11 mouse cellular contexts compared by ENCODE assay signal in genomic region chr11:79533950-79534690, GRCm38 (mm10). TPM values are rescaled to one million over a fixed set of nuclear protein-coding genes. Genes with fewer than 3 reads are reported as not detected.
DNase-seq lines count a peak whose midpoint lies in the region; ATAC-seq and TF ChIP-seq lines count a peak whose summit lies in the region.
"Had no signal": no experiment of that assay in that cellular context is flagged by ENCODE, and none has a peak within 500 bp of the region (broad histone marks: within the 10 kb centered on the region; RNA-seq: fewer than 3 reads in every experiment).

No protein-coding gene starts in this region.

- no peaks in the 10 kb centered on the region for H3K27me3 ChIP-seq in embryonic facial prominence, embryonic 13.5 days
- no peaks in the 10 kb centered on the region for H3K27me3 ChIP-seq in embryonic facial prominence, embryonic 10.5 days (replicated peaks; ENCODE audit: low read depth, poor library complexity, severe bottlenecking)
- no peaks in the 10 kb centered on the region for H3K27me3 ChIP-seq in midbrain, embryonic 10.5 days (ENCODE audit: low read depth, poor library complexity, severe bottlenecking)
- no peaks in the 10 kb centered on the region for H3K27me3 ChIP-seq in midbrain, embryonic 13.5 days
- no peaks in the 10 kb centered on the region for H3K27me3 ChIP-seq in heart, embryonic 15.5 days
- H3K27me3 ChIP-seq in myocyte (ENCODE audit: control insufficient read depth, insufficient read depth, insufficient read length): no peaks in the 10 kb centered on the region
- H3K27me3 ChIP-seq: liver, embryonic 15.5 days had no signal

- WGBS in embryonic facial prominence, embryonic 13.5 days: 77% methylated on average over 8 of the region's 8 CpGs
- WGBS in embryonic facial prominence, embryonic 10.5 days: 89% methylated on average over 8 of the region's 8 CpGs
- WGBS in midbrain, embryonic 10.5 days: 90% methylated on average over 8 of the region's 8 CpGs
- 85% methylated on average over 8 of the region's 8 CpGs for WGBS in midbrain, embryonic 13.5 days
- 67% methylated on average over 8 of the region's 8 CpGs for WGBS in heart, embryonic 15.5 days

- peaks cover 8% of the 10 kb centered on the region for H3K79me2 ChIP-seq in myocyte (ENCODE audit: control insufficient read depth, insufficient read depth)

- no peak overlapping the region for H3K4me2 ChIP-seq in embryonic facial prominence, embryonic 13.5 days
- no peak overlapping the region for H3K4me2 ChIP-seq in midbrain, embryonic 13.5 days (replicated peaks)
- H3K4me2 ChIP-seq in heart, embryonic 15.5 days: no peak overlapping the region
- H3K4me2 ChIP-seq in myocyte (ENCODE audit: low read depth): peak overlapping the region; percentile 62
- H3K4me2 ChIP-seq: liver, embryonic 15.5 days had no signal

- no peak for TF ChIP-seq POLR2A in myocyte (IDR thresholded peaks at IDR 0.05; ENCODE audit: insufficient read length, low read depth)

- no peaks in the 10 kb centered on the region for H3K9me3 ChIP-seq in embryonic facial prominence, embryonic 13.5 days
- no peaks in the 10 kb centered on the region for H3K9me3 ChIP-seq in embryonic facial prominence, embryonic 10.5 days
- H3K9me3 ChIP-seq in midbrain, embryonic 10.5 days (replicated peaks): no peaks in the 10 kb centered on the region
- H3K9me3 ChIP-seq in midbrain, embryonic 13.5 days: no peaks in the 10 kb centered on the region
- no peaks in the 10 kb centered on the region for H3K9me3 ChIP-seq in heart, embryonic 15.5 days (replicated peaks)
- H3K9me3 ChIP-seq: liver, embryonic 15.5 days had no signal

- H3K9ac ChIP-seq in embryonic facial prominence, embryonic 13.5 days: no peak overlapping the region
- H3K9ac ChIP-seq in midbrain, embryonic 13.5 days (replicated peaks): no peak overlapping the region
- no peak overlapping the region for H3K9ac ChIP-seq in heart, embryonic 15.5 days
- H3K9ac ChIP-seq: liver, embryonic 15.5 days had no signal

- H3ac ChIP-seq in myocyte (ENCODE audit: control insufficient read depth, insufficient read length): no peak overlapping the region

- H3K27ac ChIP-seq in embryonic facial prominence, embryonic 13.5 days: peak overlapping the region; percentile 44
- no peak overlapping the region for H3K27ac ChIP-seq in embryonic facial prominence, embryonic 10.5 days (replicated peaks)
- peak overlapping the region; percentile 50; the same call in 1 of the 2 replicates for H3K27ac ChIP-seq in midbrain, embryonic 10.5 days (replicated peaks)
- no peak overlapping the region for H3K27ac ChIP-seq in midbrain, embryonic 13.5 days
- peak overlapping the region; percentile 13; the same call in 1 of the 2 replicates for H3K27ac ChIP-seq in heart, embryonic 15.5 days
- H3K27ac ChIP-seq: liver, embryonic 15.5 days had no signal

- peaks cover 24% of the 10 kb centered on the region for H3K36me3 ChIP-seq in embryonic facial prominence, embryonic 13.5 days
- peaks cover 64% of the 10 kb centered on the region for H3K36me3 ChIP-seq in embryonic facial prominence, embryonic 10.5 days (replicated peaks)
- H3K36me3 ChIP-seq in midbrain, embryonic 10.5 days: peaks cover 45% of the 10 kb centered on the region
- peaks cover 24% of the 10 kb centered on the region for H3K36me3 ChIP-seq in midbrain, embryonic 13.5 days
- H3K36me3 ChIP-seq in heart, embryonic 15.5 days: peaks cover 5% of the 10 kb centered on the region; the same call in 1 of the 2 replicates
- peaks cover 12% of the 10 kb centered on the region for H3K36me3 ChIP-seq in myocyte (ENCODE audit: control insufficient read depth, insufficient read depth)

- H3K4me3 ChIP-seq in embryonic facial prominence, embryonic 13.5 days: no peak overlapping the region
- no peak overlapping the region for H3K4me3 ChIP-seq in embryonic facial prominence, embryonic 10.5 days
- no peak overlapping the region for H3K4me3 ChIP-seq in midbrain, embryonic 10.5 days
- no peak overlapping the region for H3K4me3 ChIP-seq in midbrain, embryonic 13.5 days (replicated peaks)
- H3K4me3 ChIP-seq in heart, embryonic 15.5 days: no peak overlapping the region
- H3K4me3 ChIP-seq in myocyte: no peak overlapping the region
- H3K4me3 ChIP-seq: liver, embryonic 15.5 days had no signal

- no peak for DNase-seq in embryonic facial prominence, embryonic 10.5 days (ENCODE audit: low spot score)
- DNase-seq in midbrain, embryonic 10.5 days (ENCODE audit: low spot score): no peak
- DNase-seq in left cerebral cortex, adult 18-20 months (ENCODE audit: low spot score in 2 of 2): no peak
- no peak for DNase-seq in thymus, postnatal 36 days

- H3K4me1 ChIP-seq in embryonic facial prominence, embryonic 13.5 days: peaks cover 13% of the 10 kb centered on the region
- no peaks in the 10 kb centered on the region for H3K4me1 ChIP-seq in embryonic facial prominence, embryonic 10.5 days
- peaks cover 16% of the 10 kb centered on the region for H3K4me1 ChIP-seq in midbrain, embryonic 10.5 days
- H3K4me1 ChIP-seq in midbrain, embryonic 13.5 days (replicated peaks): peaks cover 11% of the 10 kb centered on the region
- H3K4me1 ChIP-seq in heart, embryonic 15.5 days (replicated peaks): peaks cover 19% of the 10 kb centered on the region

- ATAC-seq in embryonic facial prominence, embryonic 13.5 days (ENCODE audit: insufficient number of reproducible peaks, insufficient read depth, low FRiP score, low TSS enrichment, low read depth): no peak
- no peak for ATAC-seq in midbrain, embryonic 13.5 days
- ATAC-seq in heart, embryonic 15.5 days (replicated peaks; ENCODE audit: insufficient number of reproducible peaks, insufficient read depth, low FRiP score, low read depth): peak; percentile 56

TF ChIP-seq in myocyte, 11 proteins besides CTCF, POLR2A, EP300 and RAD21:
- TF ChIP-seq MAX (IDR thresholded peaks at IDR 0.05; ENCODE audit: low read depth) (peak; percentile 21), MYOD1 (IDR thresholded peaks at IDR 0.05; ENCODE audit: control insufficient read depth in 1 of 3, insufficient read length in 2 of 3, low read depth in 2 of 3) (peak in 1 of 3 experiments; percentile 27), TCF12 (IDR thresholded peaks at IDR 0.05; ENCODE audit: insufficient read depth, poor library complexity, severe bottlenecking) (no peak), SRF (IDR thresholded peaks at IDR 0.05; ENCODE audit: control insufficient read depth, insufficient read length, low read depth) (no peak)

RNA-seq across cellular contexts. Expression of gene Evi2a, which starts 3.7 kb away (rescaled TPM):
- polyA plus RNA-seq in embryonic facial prominence, embryonic 13.5 days (2015; fragmentation: Nextera tagmentation; extraction: Ambion mirVana): 3.2 and 4.7 TPM in 2 replicates
- 1.6 and 3.0 TPM in 2 replicates for polyA plus RNA-seq in embryonic facial prominence, embryonic 10.5 days (2016; fragmentation: Nextera tagmentation; extraction: Ambion mirVana)
- polyA plus RNA-seq in midbrain, embryonic 10.5 days (2016; fragmentation: Nextera tagmentation; extraction: Ambion mirVana): 1.7 and 2.7 TPM in 2 replicates
- polyA plus RNA-seq in midbrain, embryonic 13.5 days (2015; fragmentation: Nextera tagmentation; extraction: Ambion mirVana): 2.1 and 3.1 TPM in 2 replicates
- polyA plus RNA-seq in heart, embryonic 15.5 days (2015; fragmentation: Nextera tagmentation; extraction: Ambion mirVana): 2.3 and 5.5 TPM in 2 replicates
- polyA plus RNA-seq in myocyte (2012; fragmentation: generic; extraction: Trizol): 10.7 TPM
- 10 to 100 TPM; 14.1 to 20.0 TPM for total RNA-seq in left cerebral cortex, adult 18-20 months (2021)

RNA-seq across cellular contexts. Expression of gene Evi2, which starts 3.7 kb away (rescaled TPM):
- polyA plus RNA-seq in embryonic facial prominence, embryonic 13.5 days (2015; fragmentation: Nextera tagmentation; extraction: Ambion mirVana): 1.0 and 1.4 TPM in 2 replicates
- 1.1 and 1.5 TPM in 2 replicates for polyA plus RNA-seq in embryonic facial prominence, embryonic 10.5 days (2016; fragmentation: Nextera tagmentation; extraction: Ambion mirVana)
- 0.92 and 1.5 TPM in 2 replicates for polyA plus RNA-seq in midbrain, embryonic 10.5 days (2016; fragmentation: Nextera tagmentation; extraction: Ambion mirVana)
- 0.62 and 1.1 TPM in 2 replicates for polyA plus RNA-seq in midbrain, embryonic 13.5 days (2015; fragmentation: Nextera tagmentation; extraction: Ambion mirVana)
- polyA plus RNA-seq in heart, embryonic 15.5 days (2015; fragmentation: Nextera tagmentation; extraction: Ambion mirVana): 0.52 and 0.53 TPM in 2 replicates
- 0.06 TPM for polyA plus RNA-seq in myocyte (2012; fragmentation: generic; extraction: Trizol)
- total RNA-seq in left cerebral cortex, adult 18-20 months (2021): not detected

RNA-seq across cellular contexts. Expression of gene Evi2b, which starts 10.6 kb away (rescaled TPM):
- polyA plus RNA-seq in embryonic facial prominence, embryonic 13.5 days (2015; fragmentation: Nextera tagmentation; extraction: Ambion mirVana): 0.41 and 0.70 TPM in 2 replicates
- polyA plus RNA-seq in embryonic facial prominence, embryonic 10.5 days (2016; fragmentation: Nextera tagmentation; extraction: Ambion mirVana): 0.23 TPM in 1 of 2 replicates, not detected in the other
- 0.37 TPM in 1 of 2 replicates, not detected in the other for polyA plus RNA-seq in midbrain, embryonic 10.5 days (2016; fragmentation: Nextera tagmentation; extraction: Ambion mirVana)
- polyA plus RNA-seq in midbrain, embryonic 13.5 days (2015; fragmentation: Nextera tagmentation; extraction: Ambion mirVana): 0.19 TPM in 1 of 2 replicates, not detected in the other
- polyA plus RNA-seq in heart, embryonic 15.5 days (2015; fragmentation: Nextera tagmentation; extraction: Ambion mirVana): 0.42 and 2.0 TPM in 2 replicates
- polyA plus RNA-seq in myocyte (2012; fragmentation: generic; extraction: Trizol): 0.26 TPM
- total RNA-seq in left cerebral cortex, adult 18-20 months (2021): under 1 TPM; 0.59 to 0.74 TPM
- polyA plus RNA-seq: embryonic facial prominence, embryonic 11.5 days had no signal

RNA-seq across cellular contexts. Expression of gene Omg, which starts 30.2 kb away (rescaled TPM):
- polyA plus RNA-seq in embryonic facial prominence, embryonic 13.5 days (2015; fragmentation: Nextera tagmentation; extraction: Ambion mirVana): 0.21 and 0.56 TPM in 2 replicates
- polyA plus RNA-seq in embryonic facial prominence, embryonic 10.5 days (2016; fragmentation: Nextera tagmentation; extraction: Ambion mirVana): 0.12 and 0.24 TPM in 2 replicates
- polyA plus RNA-seq in midbrain, embryonic 10.5 days (2016; fragmentation: Nextera tagmentation; extraction: Ambion mirVana): 0.28 and 0.29 TPM in 2 replicates
- 2.6 and 3.3 TPM in 2 replicates for polyA plus RNA-seq in midbrain, embryonic 13.5 days (2015; fragmentation: Nextera tagmentation; extraction: Ambion mirVana)
- 0.08 and 0.13 TPM in 2 replicates for polyA plus RNA-seq in heart, embryonic 15.5 days (2015; fragmentation: Nextera tagmentation; extraction: Ambion mirVana)
- 0.05 TPM for polyA plus RNA-seq in myocyte (2012; fragmentation: generic; extraction: Trizol)
- total RNA-seq in left cerebral cortex, adult 18-20 months (2021): 100 to 1,000 TPM in 1 of 2 experiments, 10 to 100 TPM in 1; 96.8 to 101 TPM
- polyA plus RNA-seq: liver, embryonic 15.5 days; spleen, adult 2 months had no signal

RNA-seq across cellular contexts. Expression of gene Rab11fip4, which starts 56.9 kb away (rescaled TPM):
- 7.6 and 7.7 TPM in 2 replicates for polyA plus RNA-seq in embryonic facial prominence, embryonic 13.5 days (2015; fragmentation: Nextera tagmentation; extraction: Ambion mirVana)
- 15.8 and 16.3 TPM in 2 replicates for polyA plus RNA-seq in embryonic facial prominence, embryonic 10.5 days (2016; fragmentation: Nextera tagmentation; extraction: Ambion mirVana)
- polyA plus RNA-seq in midbrain, embryonic 10.5 days (2016; fragmentation: Nextera tagmentation; extraction: Ambion mirVana): 18.6 and 23.4 TPM in 2 replicates
- polyA plus RNA-seq in midbrain, embryonic 13.5 days (2015; fragmentation: Nextera tagmentation; extraction: Ambion mirVana): 21.8 and 22.2 TPM in 2 replicates
- 0.26 and 3.1 TPM in 2 replicates for polyA plus RNA-seq in heart, embryonic 15.5 days (2015; fragmentation: Nextera tagmentation; extraction: Ambion mirVana)
- 0.04 TPM for polyA plus RNA-seq in myocyte (2012; fragmentation: generic; extraction: Trizol)
- 100 to 1,000 TPM; 234 to 237 TPM for total RNA-seq in left cerebral cortex, adult 18-20 months (2021)

Comparison
In these comparisons a context has a peak if more than half of its experiments do, and no peak if none do; other contexts are left out.
1. H3K27ac ChIP-seq: peak in embryonic facial prominence, embryonic 13.5 days (single experiment), midbrain, embryonic 10.5 days (single experiment) and heart, embryonic 15.5 days (single experiment); none in embryonic facial prominence, embryonic 10.5 days (single experiment) and midbrain, embryonic 13.5 days (single experiment).